Mouse (Mus musculus) adrenal gland, adult 2 months (tissue): Measurements from ENCODE around the gene Gm21983. TPM values are rescaled to one million over a fixed set of nuclear protein-coding genes. Genes with fewer than 3 reads are reported as not detected.
A peak's percentile ranks its signal among the peaks of the same experiment; 100 is the strongest.

Source experiments
- DNase-seq: peaks from one replicate; pipeline ENCODE4 v3.0.0; 2021
- polyA plus RNA-seq: library from polyadenylated mRNA; depleted of rRNA; stranded (reverse); fragments of >200 nt; gene quantifications from 2 replicates; pipeline ENCODE4 v1.2.3, GENCODE M21; 2012
- total RNA-seq, 2 experiments: library from RNA; stranded (reverse); gene quantifications; 2 replicates each; pipeline ENCODE4 v1.2.3; 2021

Gene Gm21983
- total and polyA plus RNA-seq, 3 experiments, result 0.10 TPM; not detected in 2

DNA sequence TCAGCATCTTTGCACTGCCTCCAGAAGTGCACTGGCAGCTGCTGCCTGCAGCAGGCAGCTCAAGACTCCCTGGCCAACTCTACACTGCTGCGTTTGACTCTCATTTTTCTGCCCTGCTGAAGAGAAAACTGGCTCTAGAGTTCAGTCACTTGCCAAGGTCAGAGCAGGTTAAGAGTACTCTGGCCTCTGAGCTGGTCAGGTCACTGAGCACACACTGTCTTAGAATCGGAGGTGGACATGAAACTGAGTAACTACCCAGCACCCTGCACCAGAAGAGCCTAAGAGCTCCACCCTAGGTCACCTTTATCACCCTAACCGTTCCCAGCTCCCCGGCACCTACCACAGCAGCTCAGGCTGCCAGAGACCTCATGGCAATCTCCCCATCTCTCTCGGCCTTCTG is 5.1 kb upstream of the Gm21983 start:
- no peak for DNase-seq

DNA sequence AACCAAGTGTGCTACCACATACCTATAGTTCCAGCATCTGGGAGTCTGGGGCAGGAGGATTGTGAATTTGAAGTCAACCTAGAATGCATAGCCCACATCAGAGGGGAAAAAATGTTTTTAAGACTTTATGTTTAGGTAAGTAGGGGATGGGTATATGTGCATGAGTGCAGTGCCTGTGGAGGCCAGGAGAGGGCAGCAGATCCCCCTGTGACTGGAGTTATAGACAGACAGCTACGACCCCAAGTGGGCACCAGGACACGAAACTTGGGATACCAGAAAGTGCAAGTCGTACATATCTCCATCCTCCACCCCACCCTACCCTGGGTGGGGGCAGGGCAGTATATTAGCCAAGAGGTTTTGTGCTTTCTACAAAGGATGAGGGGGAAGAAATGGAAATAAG is 4.1 kb upstream of the Gm21983 start:
- no peak for DNase-seq

DNA sequence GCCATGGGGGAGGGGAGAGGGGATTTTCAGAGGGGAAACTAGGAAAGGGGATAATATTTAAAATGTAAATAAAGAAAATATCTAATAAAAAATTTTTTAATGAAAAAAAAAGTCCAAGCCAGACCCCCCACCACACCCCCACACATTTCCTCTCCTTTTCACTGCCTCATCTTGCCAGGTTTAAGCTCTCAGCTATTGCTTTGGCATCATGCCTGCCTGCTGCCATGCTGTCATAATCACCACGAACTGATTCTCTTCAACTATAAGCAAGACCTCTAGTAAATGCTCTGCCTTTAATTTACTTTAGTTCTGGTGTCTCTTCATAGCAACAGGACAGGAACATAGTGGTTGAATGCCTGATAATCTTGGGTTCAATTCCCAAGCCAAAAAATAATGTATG is 1.6 kb upstream of the Gm21983 start:
- no peak for DNase-seq

DNA sequence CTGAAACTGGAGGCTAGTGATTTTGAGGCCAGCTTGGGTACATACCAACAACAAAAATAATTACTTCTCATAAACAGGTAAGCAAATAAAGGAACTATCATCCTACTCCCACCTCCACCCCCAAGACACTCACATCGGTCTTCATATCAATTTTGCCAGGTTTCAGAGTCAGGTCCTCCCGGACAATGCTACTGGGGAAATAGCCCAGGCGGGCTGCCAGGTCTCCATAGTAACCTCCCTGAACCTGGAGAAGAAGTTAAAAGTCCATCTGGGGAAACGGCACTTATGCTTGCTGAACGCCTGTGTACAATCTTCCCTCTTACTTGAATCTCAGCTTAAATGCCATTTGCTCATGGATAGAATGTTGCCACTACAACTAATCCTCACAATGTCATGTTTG is 850 bp downstream of the Gm21983 start:
- peak; percentile 72 for DNase-seq

DNA sequence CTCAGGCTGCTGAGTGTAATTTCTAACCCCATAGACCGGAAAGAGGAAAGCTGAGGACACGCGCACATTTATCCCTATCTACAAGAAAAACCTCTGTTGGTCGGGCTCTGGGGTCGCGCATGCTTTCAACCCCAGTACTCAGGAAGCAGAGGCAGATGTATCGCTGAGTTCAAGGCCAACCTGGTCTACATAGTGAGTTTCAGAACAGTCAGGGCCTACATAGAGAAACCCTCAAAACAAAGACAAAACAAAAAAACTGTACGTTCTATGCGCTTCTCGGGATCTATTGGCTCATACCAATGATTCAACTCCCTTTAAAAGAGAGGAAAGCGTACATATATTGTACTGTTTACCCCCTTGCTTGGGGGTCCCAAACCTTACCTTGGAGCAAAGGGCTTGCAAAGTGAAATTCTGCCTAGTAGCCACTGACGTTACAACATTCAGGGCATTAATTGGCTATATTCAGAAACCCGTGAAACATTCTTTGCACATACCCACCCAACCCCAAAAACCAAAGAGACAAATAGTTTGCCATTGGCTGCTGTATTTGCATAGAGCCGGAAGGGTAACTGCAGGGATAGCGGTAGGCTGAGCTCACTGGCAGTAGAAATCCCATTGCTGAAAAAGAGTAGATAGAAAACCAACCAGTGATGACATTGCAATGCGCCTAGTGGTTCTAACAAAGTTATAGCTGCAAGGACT is 1.5 kb downstream of the Gm21983 start:
- DNase-seq, result no peak

DNA sequence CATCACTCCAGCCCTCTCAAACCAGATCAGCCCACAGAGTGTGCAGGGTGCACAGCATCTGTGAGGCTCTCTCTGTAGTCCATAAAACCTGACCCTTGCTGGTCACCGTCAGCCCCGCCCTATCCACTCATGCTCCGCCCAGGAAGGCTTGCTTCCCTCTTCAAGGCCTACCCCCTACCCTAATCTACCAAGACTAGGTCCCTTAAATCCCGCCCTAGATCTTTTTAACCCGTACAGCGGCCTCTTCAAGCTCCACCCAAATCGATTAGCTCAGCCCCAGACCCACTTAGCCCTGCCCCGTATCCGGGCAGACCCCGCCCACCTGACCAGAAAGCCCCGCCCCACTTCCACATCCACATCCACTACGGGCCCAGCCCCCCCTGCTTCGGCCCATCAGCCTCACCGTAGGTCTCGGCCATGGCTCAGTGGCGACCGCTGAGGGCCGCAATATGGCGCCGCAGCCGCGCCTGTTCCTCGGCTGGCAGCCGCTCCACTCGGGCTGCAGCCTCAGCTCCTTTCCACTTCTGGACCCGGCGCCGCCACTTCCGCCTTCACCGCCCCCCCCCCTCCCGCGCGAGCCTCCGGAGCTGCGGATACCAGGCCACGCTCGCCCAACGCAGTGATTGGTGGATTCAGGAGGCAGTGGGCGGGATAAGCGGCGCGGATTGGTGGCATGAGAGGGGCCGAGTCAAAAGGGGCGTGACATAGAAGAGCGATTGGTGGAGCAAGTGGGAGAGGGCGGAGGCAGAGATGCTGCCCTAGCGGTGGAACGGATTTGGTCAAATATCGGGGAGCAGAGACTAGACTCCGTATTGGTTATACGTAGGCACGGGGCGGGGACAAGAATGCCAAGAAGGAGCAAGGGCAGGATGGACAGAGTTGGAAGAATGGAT is 2.3 kb downstream of the Gm21983 start, which contains the start of gene Rab4b:
TSS of gene Rab4b (minus strand) at position 573 of the 893 bp plus-strand sequence.
- peak; percentile 99 for DNase-seq

DNA sequence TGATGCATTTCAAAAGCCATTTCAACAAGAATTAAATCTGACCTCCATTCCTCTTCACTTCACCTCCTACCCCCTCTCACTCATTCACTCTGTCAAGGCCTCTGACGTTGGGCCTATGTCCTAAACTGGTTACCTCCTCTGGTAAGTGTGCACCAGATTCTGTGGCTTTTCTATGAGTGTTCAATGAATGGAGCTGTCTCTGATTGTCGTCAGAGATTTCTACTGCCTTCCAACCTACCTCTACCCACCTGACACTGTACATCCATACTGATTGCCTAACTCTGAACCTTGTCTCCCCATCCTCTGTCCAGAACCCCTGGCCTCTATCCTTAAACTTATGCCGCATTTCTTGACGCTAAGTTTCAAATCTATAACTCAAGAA is 3.0 kb downstream of the Gm21983 start:
- DNase-seq, result no peak

DNA sequence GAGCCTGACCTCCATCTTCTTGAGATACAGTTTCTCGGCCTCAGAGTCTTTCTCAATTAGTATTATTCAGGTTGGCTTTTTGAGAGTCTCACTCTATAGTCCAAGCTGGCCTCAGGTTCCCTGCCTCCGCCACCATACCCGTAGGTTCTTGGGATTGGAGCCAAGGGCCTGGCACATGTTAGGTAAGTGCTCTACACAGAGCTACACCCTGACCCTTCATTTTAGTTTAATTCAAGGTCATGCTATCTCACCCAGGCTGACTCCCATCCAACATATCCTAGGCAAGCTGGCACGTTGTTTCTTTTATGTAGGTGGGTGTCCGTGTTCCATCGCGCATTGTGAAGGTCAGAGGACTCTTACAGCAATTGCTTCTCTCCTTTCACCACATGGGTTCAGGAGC is 6.0 kb downstream of the Gm21983 start:
- DNase-seq, result no peak

DNA sequence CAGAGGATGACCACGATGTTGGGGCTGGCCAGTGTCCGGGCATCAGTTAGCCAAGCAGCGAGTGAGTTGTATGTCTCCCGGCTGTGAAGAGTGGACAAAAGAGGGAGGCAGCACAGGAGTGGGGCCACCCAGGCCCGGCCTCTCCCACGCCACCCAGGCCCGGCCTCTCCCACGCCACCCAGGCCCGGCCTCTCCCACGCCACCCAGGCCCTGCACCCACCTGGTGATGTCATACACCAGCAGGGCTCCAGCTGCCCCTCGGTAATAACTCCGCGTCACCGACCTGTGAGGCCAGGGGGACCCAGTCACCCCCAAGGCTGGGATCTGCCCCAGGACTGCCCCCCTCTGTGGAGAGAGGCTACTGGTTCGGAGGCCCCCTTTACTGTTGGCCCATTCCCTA is 6.4 kb downstream of the Gm21983 start:
- no peak for DNase-seq

DNA sequence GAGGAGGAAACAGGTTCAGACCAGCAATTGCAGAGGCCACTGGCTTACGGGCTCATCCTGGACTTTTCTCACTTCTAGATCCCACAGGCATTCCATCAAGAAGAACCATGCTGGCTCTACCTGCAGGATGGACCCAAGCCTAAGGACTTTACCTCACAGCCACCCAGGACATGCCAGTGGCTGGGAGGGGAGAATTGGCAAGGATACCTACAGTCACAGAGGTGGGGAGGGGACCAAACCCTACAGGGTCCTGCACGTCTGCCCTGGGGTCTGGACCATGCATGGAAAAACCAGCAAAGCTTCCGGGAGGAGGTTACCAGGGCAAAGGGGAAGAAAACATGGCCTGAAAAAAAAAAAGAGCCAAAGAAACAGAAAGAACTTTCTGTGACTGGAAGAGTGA is 9.9 kb downstream of the Gm21983 start:
- no peak for DNase-seq

DNA sequence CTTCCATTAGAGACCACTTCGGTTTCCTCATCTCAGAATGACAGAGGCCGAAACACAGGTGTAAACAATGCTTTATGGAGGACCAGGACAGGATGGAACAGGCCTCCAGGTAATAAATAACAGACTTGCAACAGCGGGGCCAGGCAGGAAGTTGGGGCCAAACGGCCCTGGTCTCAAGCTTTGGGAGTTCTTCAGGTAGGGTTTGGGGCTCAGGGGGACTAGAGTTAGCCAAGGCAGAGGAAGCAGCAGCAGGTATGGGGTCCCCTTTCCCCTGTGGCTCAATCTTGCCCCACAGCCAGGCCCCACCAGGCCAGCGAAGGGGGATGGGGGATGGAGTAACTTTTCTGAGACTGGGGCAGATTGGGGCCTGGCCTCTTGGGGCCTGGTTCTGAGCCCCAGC is 12.5 kb downstream of the Gm21983 start:
- no peak for DNase-seq

DNA sequence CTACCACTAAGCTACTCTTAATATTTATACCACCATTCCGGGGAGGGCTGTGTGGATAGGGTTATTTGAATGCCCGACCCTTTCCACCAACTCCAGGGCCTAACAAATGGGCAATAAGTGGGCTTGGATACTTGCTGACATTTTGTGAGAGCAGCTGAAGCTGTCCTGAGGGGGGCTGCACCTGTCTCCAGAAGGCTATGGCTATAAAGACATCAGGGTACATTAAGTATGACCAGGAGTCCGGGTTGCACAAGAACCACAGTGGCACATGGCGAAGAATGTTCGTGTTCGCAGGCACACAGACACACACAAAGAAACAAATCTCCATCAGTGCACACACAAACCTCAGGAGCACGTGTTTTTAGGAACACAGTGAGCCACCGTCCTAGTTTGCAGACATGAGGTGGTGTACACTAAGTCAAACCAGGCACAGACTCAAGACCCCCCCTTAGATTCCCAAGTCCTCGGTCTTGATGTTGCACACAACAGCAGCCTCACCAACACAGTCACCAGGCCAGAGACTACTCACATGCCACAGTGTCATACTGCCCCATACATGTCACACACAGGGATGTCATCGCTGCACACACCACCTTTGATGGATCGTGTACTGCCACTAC is 13.3 kb downstream of the Gm21983 start:
- DNase-seq, result no peak

DNA sequence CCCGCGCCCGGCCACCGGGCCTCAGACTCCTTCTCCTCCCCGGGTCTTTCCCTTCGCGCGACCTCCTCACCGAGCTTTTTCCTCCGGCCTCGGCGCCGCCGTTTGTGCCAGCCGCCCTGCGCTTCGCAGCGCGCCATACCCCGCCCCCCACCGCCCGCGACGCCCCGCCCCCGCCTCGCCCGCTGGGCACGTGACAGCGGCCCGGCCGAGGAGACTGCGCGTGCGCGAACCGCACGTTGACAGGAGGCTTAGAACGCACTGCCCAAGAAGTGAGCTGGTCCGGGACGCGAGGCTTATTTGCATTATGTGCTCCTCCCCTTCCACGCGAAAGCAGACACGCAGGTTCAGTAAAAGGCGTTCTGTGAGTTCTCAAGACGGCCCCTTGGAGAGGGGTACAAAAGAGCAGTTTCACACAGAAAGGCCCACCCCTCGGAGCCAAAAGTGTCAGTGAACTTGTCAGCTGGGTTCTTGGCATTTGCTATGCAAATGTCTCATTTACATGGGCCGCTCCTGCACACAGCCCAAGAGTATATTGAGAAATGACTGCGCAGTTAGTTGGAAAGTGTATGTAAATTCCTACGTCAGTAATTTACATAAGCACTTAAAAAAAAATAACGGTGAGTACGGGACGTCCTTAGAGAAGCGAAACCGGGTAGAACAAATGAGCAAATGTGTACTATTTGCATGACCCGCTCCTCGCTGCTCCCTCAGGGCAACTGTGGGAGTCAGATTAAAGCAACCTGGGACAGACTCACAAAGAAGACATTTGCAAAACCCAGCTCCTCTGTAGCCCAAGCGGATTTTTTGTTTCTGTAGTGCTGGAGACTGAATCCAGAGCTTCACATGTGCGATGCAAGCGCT is 14.0 kb downstream of the Gm21983 start, which contains the start of gene Egln2:
TSS of gene Egln2 (minus strand) at position 189 of the 861 bp plus-strand sequence.
- DNase-seq, result peak; percentile 97

DNA sequence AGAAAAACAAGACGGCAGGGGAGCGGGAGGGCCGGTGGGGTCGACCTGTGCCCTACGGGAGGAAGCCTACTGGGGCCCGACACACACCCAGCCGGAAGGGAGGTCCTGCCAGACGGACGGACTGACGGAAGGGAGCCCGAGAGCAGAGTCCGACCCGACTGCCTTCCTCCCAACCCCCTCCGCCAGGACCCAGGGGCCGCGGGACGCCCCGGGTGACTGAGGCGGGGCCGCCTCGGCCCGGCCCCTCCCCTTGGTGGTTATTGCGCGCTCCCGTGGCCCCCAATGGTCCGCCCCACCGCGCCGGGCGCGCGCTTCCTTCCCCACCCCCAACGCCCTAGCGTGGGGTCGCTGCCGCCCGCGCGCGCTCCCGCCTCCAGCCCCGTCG is 14.7 kb downstream of the Gm21983 start:
- DNase-seq, result peak; percentile 97

DNA sequence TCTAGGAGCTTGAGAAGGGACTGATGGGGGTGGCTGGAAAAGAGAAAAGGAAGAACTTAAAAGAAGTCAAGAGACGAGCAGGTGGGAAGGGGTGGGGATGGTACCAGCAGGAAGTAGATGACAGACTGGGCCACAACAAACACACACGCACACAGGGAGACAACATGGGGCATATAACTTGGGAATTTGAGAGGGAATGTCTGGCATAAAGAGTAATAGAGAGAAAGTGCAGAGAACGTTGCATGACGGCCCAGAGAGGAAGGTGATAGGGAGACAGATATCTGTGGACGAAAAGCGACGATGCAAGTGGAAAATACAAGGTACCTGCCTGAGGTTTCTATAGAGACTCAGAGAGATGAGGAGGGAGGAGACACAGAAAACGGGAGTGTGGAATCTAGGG is 15.2 kb downstream of the Gm21983 start:
- DNase-seq, result no peak

DNA sequence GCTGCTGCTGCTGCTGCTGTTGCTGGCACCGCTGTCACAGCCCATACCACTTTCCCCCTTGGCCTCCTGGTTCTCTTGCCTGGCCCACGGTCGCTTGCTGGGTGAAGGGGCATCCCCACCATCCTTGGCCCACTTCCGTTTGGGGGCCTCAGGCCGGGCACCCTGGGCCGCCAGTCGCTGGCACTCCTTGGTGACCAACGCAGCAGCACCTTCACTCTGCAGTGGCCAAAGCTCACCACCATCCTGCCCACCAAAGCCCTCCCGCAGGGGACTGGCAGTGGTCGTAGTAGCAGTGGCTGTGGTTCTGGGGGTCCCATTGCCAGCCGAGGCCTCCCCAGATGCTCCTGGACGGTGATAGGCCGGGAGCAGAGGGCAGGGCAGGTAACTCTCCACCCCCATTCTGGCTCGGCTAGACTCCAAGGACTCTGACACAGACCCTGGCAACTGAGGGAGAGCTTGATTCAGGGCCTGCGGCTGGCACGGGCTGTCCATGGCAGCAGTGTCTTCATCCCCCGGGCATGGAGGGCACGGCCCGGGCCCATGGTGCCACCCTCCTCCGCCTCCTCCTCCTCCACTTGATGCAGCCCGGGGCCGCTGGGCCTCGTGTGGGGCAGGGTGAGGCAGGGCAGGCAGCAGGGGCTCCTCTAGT is 15.8 kb downstream of the Gm21983 start:
- DNase-seq, result peak; percentile 94

DNA sequence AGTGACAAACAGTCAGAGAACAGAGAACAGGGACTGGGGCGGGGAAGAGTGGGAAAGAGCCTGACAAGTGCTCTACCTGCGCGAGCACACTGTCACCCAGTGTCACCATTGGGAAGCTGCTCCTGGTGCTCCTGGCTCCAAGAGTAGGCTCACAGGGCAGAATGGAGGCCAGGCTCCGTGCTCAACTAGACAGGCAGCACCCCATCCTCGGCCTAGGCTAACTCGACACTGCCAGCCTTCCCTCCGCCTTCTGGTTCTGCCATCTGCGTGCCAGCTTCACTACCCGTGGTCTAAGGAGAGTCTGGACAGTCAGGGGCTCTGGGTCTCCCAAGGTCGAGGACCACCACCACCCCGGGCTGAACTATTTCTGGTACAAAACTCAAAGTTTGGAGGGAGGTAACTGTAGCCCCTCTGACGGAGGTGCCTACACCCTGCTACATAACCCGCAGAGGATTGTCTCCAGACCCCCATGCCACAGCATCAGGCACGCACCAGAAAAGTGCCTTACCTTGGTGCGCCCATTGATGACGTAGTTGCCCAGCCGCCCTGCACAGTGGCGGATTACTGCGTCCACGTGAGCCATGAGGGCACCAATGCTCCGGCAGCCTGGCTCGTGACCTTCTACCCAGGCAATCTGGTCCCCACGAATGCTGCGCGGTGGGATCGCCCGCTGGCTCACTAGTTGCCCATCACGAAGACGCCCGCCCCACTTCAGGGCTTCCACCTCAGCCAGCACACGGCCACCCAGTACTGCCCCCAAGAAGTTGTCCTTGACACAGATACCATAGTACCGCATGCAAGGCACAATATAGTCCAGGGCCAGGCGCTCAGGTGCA is 16.6 kb downstream of the Gm21983 start:
- peak; percentile 77 for DNase-seq

DNA sequence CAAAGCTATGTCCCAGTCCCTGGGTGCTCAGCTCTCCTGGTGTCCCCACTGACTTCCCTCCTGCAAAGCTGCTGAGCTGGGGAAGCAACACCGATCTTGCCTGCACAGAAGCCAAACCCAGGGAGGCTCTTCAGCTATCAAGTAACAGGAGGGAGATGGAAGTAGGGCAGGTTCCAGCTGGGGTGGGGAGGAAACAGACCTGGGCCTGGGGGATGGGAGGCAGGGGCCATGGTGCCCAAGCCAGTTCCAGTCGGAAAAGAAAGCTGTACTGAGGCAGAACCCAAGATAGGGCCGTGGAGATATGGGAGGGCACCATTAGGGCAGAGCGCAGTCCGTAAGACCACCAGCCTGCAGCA is 17.5 kb downstream of the Gm21983 start:
- DNase-seq, result no peak

DNA sequence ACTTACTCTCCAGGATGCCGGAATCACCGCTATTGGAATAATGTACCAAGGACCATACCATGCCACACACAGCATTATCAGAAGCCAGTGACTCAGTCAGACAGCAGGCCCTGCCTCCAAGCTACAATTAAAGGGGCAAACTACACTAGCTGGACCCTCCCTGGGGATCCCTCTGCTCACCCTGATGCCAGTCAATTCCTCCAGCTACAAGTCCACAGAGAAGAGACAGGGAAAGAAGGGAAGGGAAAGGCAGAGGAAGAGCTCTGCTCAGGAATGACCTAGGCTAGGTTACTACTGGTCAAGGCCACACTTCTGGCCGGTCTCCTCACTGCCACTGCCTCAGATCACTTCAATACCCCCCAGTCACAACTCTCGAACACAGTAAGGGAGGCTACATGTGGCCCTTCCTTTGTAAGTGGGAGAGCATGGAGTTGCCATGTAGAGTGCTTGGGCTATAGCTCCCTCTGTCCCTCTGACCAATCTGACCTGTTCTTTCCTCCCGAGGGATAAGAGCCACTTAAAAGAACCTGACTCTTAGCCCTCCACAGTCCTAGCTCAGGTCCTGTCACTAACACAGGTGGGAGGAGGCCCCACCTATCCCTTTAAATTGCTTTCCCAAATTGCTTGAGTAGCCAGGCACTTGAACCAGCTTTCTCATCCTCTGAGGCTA is 18.0 kb downstream of the Gm21983 start:
- peak; percentile 62 for DNase-seq

DNA sequence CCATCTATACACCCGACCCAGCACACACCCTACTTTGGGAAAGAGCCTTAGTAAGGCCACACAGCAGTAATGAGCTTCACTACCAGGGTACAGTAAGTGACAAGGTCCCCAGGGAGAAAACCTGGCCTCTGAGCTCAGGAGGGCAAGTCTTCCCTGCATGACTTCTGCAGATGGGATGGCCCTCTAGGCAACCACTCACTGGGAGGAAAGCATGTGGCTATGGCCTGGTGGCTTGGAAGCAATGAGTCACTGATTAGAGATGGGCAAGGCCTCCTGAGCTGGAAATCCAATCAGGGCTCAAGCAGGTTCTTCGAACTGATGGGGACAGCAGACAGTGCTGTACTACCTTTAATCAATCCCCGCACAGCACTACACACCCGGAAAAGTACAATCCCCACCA is 19.1 kb downstream of the Gm21983 start:
- DNase-seq, result peak; percentile 76
